Comparison of ENCODE assay signal across 22 mouse cellular contexts in genomic region chr9:82709411-82709983, GRCm38 (mm10).
DNase-seq lines count a peak whose midpoint lies in the region; ATAC-seq lines count a peak whose summit lies in the region.
"Had no signal": no experiment of that assay in that cellular context is flagged by ENCODE, and none has a peak within 500 bp of the region (broad histone marks: within the 10 kb centered on the region; RNA-seq: fewer than 3 reads in every experiment).

No protein-coding gene starts in this region.

- peak; percentile 4 for DNase-seq in midbrain, embryonic 14.5 days
- DNase-seq in limb, embryonic 10.5 days (ENCODE audit: low spot score): no peak
- DNase-seq in liver: no peak
- DNase-seq: adrenal gland, postnatal 36 days; cerebellum, adult 18-20 months; cerebellum, postnatal 25 days; gastrocnemius, postnatal 10 days; heart, adult 11 months; heart, postnatal 36 days; kidney, adult 9 months; lung, postnatal 10 days; right cerebral cortex, postnatal 4 days had no signal

- no peaks in the 10 kb centered on the region for H3K9me3 ChIP-seq in forebrain, embryonic 12.5 days
- no peaks in the 10 kb centered on the region for H3K9me3 ChIP-seq in forebrain, embryonic 15.5 days
- no peaks in the 10 kb centered on the region for H3K9me3 ChIP-seq in midbrain, embryonic 14.5 days (ENCODE audit: control insufficient read depth, low read length)
- no peaks in the 10 kb centered on the region for H3K9me3 ChIP-seq in midbrain, embryonic 16.5 days (replicated peaks; ENCODE audit: control insufficient read depth, low read length, poor library complexity, severe bottlenecking)
- no peaks in the 10 kb centered on the region for H3K9me3 ChIP-seq in limb, embryonic 10.5 days (replicated peaks)
- H3K9me3 ChIP-seq in neural tube, embryonic 15.5 days (replicated peaks): no peaks in the 10 kb centered on the region
- H3K9me3 ChIP-seq: embryonic facial prominence, embryonic 12.5 days; heart, embryonic 13.5 days; limb, embryonic 15.5 days had no signal

- WGBS in forebrain, embryonic 12.5 days: 34% methylated on average over 2 of the region's 2 CpGs
- 22% methylated on average over 2 of the region's 2 CpGs for WGBS in forebrain, embryonic 15.5 days
- WGBS in midbrain, embryonic 14.5 days: 50% methylated on average over 2 of the region's 2 CpGs
- 33% methylated on average over 2 of the region's 2 CpGs for WGBS in midbrain, embryonic 16.5 days
- WGBS in limb, embryonic 10.5 days: 78% methylated on average over 2 of the region's 2 CpGs
- 45% methylated on average over 2 of the region's 2 CpGs for WGBS in neural tube, embryonic 15.5 days

- peak overlapping the region; percentile 27; the same call in 1 of the 2 replicates for H3K27ac ChIP-seq in forebrain, embryonic 12.5 days
- no peak overlapping the region for H3K27ac ChIP-seq in forebrain, embryonic 15.5 days (replicated peaks)
- H3K27ac ChIP-seq in midbrain, embryonic 14.5 days (replicated peaks; ENCODE audit: low read depth, low read length): no peak overlapping the region
- no peak overlapping the region for H3K27ac ChIP-seq in midbrain, embryonic 16.5 days (ENCODE audit: low read length)
- peak overlapping the region; percentile 77 for H3K27ac ChIP-seq in limb, embryonic 10.5 days
- H3K27ac ChIP-seq in neural tube, embryonic 15.5 days (replicated peaks): no peak overlapping the region
- H3K27ac ChIP-seq: embryonic facial prominence, embryonic 12.5 days; heart, embryonic 13.5 days; limb, embryonic 15.5 days had no signal

- H3K36me3 ChIP-seq in forebrain, embryonic 12.5 days (replicated peaks): no peaks in the 10 kb centered on the region
- H3K36me3 ChIP-seq in forebrain, embryonic 15.5 days: no peaks in the 10 kb centered on the region
- no peaks in the 10 kb centered on the region for H3K36me3 ChIP-seq in midbrain, embryonic 14.5 days (ENCODE audit: control insufficient read depth, insufficient read depth, low read length)
- no peaks in the 10 kb centered on the region for H3K36me3 ChIP-seq in midbrain, embryonic 16.5 days (ENCODE audit: control insufficient read depth, insufficient read depth, low read length)
- no peaks in the 10 kb centered on the region for H3K36me3 ChIP-seq in limb, embryonic 10.5 days
- no peaks in the 10 kb centered on the region for H3K36me3 ChIP-seq in neural tube, embryonic 15.5 days
- H3K36me3 ChIP-seq: embryonic facial prominence, embryonic 12.5 days; heart, embryonic 13.5 days; limb, embryonic 15.5 days had no signal

- no peak overlapping the region for H3K9ac ChIP-seq in forebrain, embryonic 12.5 days
- no peak overlapping the region for H3K9ac ChIP-seq in forebrain, embryonic 15.5 days (replicated peaks)
- H3K9ac ChIP-seq in midbrain, embryonic 14.5 days (replicated peaks; ENCODE audit: low read length): no peak overlapping the region
- no peak overlapping the region for H3K9ac ChIP-seq in midbrain, embryonic 16.5 days (ENCODE audit: low read depth, low read length)
- H3K9ac ChIP-seq in neural tube, embryonic 15.5 days (replicated peaks): no peak overlapping the region
- H3K9ac ChIP-seq: embryonic facial prominence, embryonic 12.5 days; heart, embryonic 13.5 days; limb, embryonic 15.5 days had no signal

- ATAC-seq in forebrain, embryonic 12.5 days (ENCODE audit: low FRiP score): peak; percentile 77
- no peak for ATAC-seq in forebrain, embryonic 15.5 days (replicated peaks)
- ATAC-seq in midbrain, embryonic 14.5 days (ENCODE audit: low FRiP score, low TSS enrichment): no peak
- no peak for ATAC-seq in midbrain, embryonic 16.5 days
- peak; percentile 50; the same call in 1 of the 2 replicates for ATAC-seq in neural tube, embryonic 15.5 days (ENCODE audit: low FRiP score)
- no peak for ATAC-seq in activated CD4-positive, CD25-positive, alpha-beta regulatory T cell, adult 4 months
- ATAC-seq: inflammation-experienced regulatory T-cells, adult 6 months had no signal

- H3K27me3 ChIP-seq in forebrain, embryonic 12.5 days: no peaks in the 10 kb centered on the region
- H3K27me3 ChIP-seq in forebrain, embryonic 15.5 days: no peaks in the 10 kb centered on the region
- no peaks in the 10 kb centered on the region for H3K27me3 ChIP-seq in midbrain, embryonic 14.5 days (ENCODE audit: control insufficient read depth, insufficient read depth, low read length)
- no peaks in the 10 kb centered on the region for H3K27me3 ChIP-seq in midbrain, embryonic 16.5 days (ENCODE audit: control insufficient read depth, insufficient read depth, low read depth, low read length)
- H3K27me3 ChIP-seq in limb, embryonic 10.5 days (ENCODE audit: low read depth, poor library complexity, severe bottlenecking): no peaks in the 10 kb centered on the region
- H3K27me3 ChIP-seq in neural tube, embryonic 15.5 days (replicated peaks): no peaks in the 10 kb centered on the region
- H3K27me3 ChIP-seq: embryonic facial prominence, embryonic 12.5 days; heart, embryonic 13.5 days; limb, embryonic 15.5 days had no signal

- no peak overlapping the region for H3K4me3 ChIP-seq in forebrain, embryonic 12.5 days (replicated peaks)
- no peak overlapping the region for H3K4me3 ChIP-seq in forebrain, embryonic 15.5 days
- H3K4me3 ChIP-seq in midbrain, embryonic 14.5 days (replicated peaks; ENCODE audit: low read depth, low read length): no peak overlapping the region
- no peak overlapping the region for H3K4me3 ChIP-seq in midbrain, embryonic 16.5 days (ENCODE audit: low read depth, low read length)
- no peak overlapping the region for H3K4me3 ChIP-seq in limb, embryonic 10.5 days
- H3K4me3 ChIP-seq in neural tube, embryonic 15.5 days (replicated peaks): no peak overlapping the region
- H3K4me3 ChIP-seq: embryonic facial prominence, embryonic 12.5 days; erythroblast, embryonic 14.5 days; heart, embryonic 13.5 days; limb, embryonic 15.5 days had no signal

- H3K4me2 ChIP-seq in forebrain, embryonic 12.5 days: no peak overlapping the region
- no peak overlapping the region for H3K4me2 ChIP-seq in forebrain, embryonic 15.5 days (replicated peaks)
- H3K4me2 ChIP-seq in midbrain, embryonic 14.5 days (ENCODE audit: low read length): no peak overlapping the region
- no peak overlapping the region for H3K4me2 ChIP-seq in midbrain, embryonic 16.5 days (ENCODE audit: low read length)
- H3K4me2 ChIP-seq in neural tube, embryonic 15.5 days: no peak overlapping the region
- H3K4me2 ChIP-seq: embryonic facial prominence, embryonic 12.5 days; heart, embryonic 13.5 days had no signal

- H3K4me1 ChIP-seq in forebrain, embryonic 12.5 days: peaks cover 13% of the 10 kb centered on the region; the same call in 1 of the 2 replicates
- peaks cover 7% of the 10 kb centered on the region; the same call in 1 of the 2 replicates for H3K4me1 ChIP-seq in forebrain, embryonic 15.5 days
- no peaks in the 10 kb centered on the region for H3K4me1 ChIP-seq in midbrain, embryonic 14.5 days (ENCODE audit: control insufficient read depth, insufficient read depth, low read length)
- no peaks in the 10 kb centered on the region for H3K4me1 ChIP-seq in midbrain, embryonic 16.5 days (ENCODE audit: control insufficient read depth, insufficient read depth, low read length)
- H3K4me1 ChIP-seq in limb, embryonic 10.5 days: peaks cover 28% of the 10 kb centered on the region
- no peaks in the 10 kb centered on the region for H3K4me1 ChIP-seq in neural tube, embryonic 15.5 days
- H3K4me1 ChIP-seq: embryonic facial prominence, embryonic 12.5 days; heart, embryonic 13.5 days had no signal

Comparison
In these comparisons a context has a peak if more than half of its experiments do, and no peak if none do; other contexts are left out.
1. ATAC-seq: peak in forebrain, embryonic 12.5 days (single experiment) and neural tube, embryonic 15.5 days (single experiment); none in forebrain, embryonic 15.5 days (single experiment), midbrain, embryonic 14.5 days (single experiment), midbrain, embryonic 16.5 days (single experiment) and activated CD4-positive, CD25-positive, alpha-beta regulatory T cell, adult 4 months (single experiment).
2. H3K27ac ChIP-seq: peak in forebrain, embryonic 12.5 days (single experiment) and limb, embryonic 10.5 days (single experiment); none in forebrain, embryonic 15.5 days (single experiment), midbrain, embryonic 14.5 days (single experiment), midbrain, embryonic 16.5 days (single experiment) and neural tube, embryonic 15.5 days (single experiment).